Mouse (Mus musculus) neural tube, embryonic 15.5 days (tissue): ENCODE measurements around the gene 4930469K13Rik. TPM values are rescaled to one million over a fixed set of nuclear protein-coding genes. Genes with fewer than 3 reads are reported as not detected.
"Not testable (repeated sequence)": the region's sequence is repeated elsewhere in the genome, so short reads cannot be mapped to it uniquely, and the experiment has no call there.

ENCODE experiments used
- ATAC-seq: fragments of 200-750 bp; cut with Nextera tagmentation; 2 replicates; pipeline ENCODE4 v1.8.0; 2017; ENCODE audit warnings: mild to moderate bottlenecking, moderate TSS enrichment, moderate library complexity; ENCODE audit not compliant: low FRiP score
- H3K27ac ChIP-seq: fragments of 300-500 bp; sonication (generic); replicated peaks from 2 replicates; pipeline ENCODE4 v1.5.1; 2015; ENCODE audit warnings: mild to moderate bottlenecking, inconsistent platforms
- H3K27me3 ChIP-seq: fragments of 300-500 bp; sonication (generic); replicated peaks from 2 replicates; pipeline ENCODE4 v1.6.1; 2015; ENCODE audit warnings: inconsistent platforms
- H3K36me3 ChIP-seq: fragments of 300-500 bp; sonication (generic); 2 replicates; pipeline ENCODE4 v1.6.1; 2015; ENCODE audit warnings: inconsistent platforms
- H3K4me1 ChIP-seq: fragments of 300-500 bp; sonication (generic); 2 replicates; pipeline ENCODE4 v1.6.1; 2015; ENCODE audit warnings: inconsistent platforms
- H3K4me2 ChIP-seq: fragments of 300-500 bp; sonication (generic); 2 replicates; pipeline ENCODE4 v1.6.1; 2015; ENCODE audit warnings: inconsistent platforms, mild to moderate bottlenecking, moderate library complexity
- H3K4me3 ChIP-seq: fragments of 300-500 bp; sonication (generic); replicated peaks from 2 replicates; pipeline ENCODE4 v1.5.1; 2015; ENCODE audit warnings: mild to moderate bottlenecking, inconsistent platforms
- H3K9ac ChIP-seq: fragments of 300-500 bp; sonication (generic); replicated peaks from 2 replicates; pipeline ENCODE4 v1.6.1; 2015; ENCODE audit warnings: mild to moderate bottlenecking, inconsistent platforms
- H3K9me3 ChIP-seq: fragments of 300-500 bp; sonication (generic); replicated peaks from 2 replicates; pipeline ENCODE4 v1.6.1; 2016; ENCODE audit warnings: inconsistent platforms
- WGBS: fragments of 180-500 bp; shearing (Covaris S2); methylation state at CpG from one replicate; pipeline ENCODE4 v1.1.7; 2015; ENCODE audit warnings: mixed read lengths; 5-methylcytosine and 5-hydroxymethylcytosine counted together
- polyA plus RNA-seq: library from polyadenylated mRNA; unstranded; fragments of >200 nt; fragmentation: Nextera tagmentation; extraction: Ambion mirVana; gene quantifications from 2 replicates; pipeline ENCODE4 v1.2.1, GENCODE M21; 2015

Gene 4930469K13Rik
- polyA plus RNA-seq, result 22.9 and 24.1 TPM in 2 replicates

GRCm38 (mm10) chr11:34098422-34098821, at the start of gene 4930469K13Rik:
Gene 4930469K13Rik (minus strand): TSS chr11:34098554.
- Histone ChIP-seq H3K9ac (no peak within 1 kb of the TSS), H3K27ac (no peak within 1 kb of the TSS), H3K4me3 (no peak within 1 kb of the TSS), H3K9me3 (no peaks in the 10 kb centered on the region), H3K27me3 (no peaks in the 10 kb centered on the region), H3K4me2 (no peak within 1 kb of the TSS), H3K4me1 (peaks cover 9% of the 10 kb centered on the region), H3K36me3 (no peaks in the 10 kb centered on the region)
- no peak for ATAC-seq
- 86% methylated on average over 10 of the region's 10 CpGs for WGBS

- H3K4me1 ChIP-seq, result no peaks in the 10 kb centered on the region
- no peak overlapping the region for H3K27ac ChIP-seq
- WGBS, result 81% methylated on average over 5 of the region's 5 CpGs
- ATAC-seq, result no peak
- H3K27me3 ChIP-seq, result 0 out of 2 replicates have a peak, but pooled peaks cover 6% of the 10 kb centered on the region
- H3K9ac ChIP-seq, result no peak overlapping the region
- H3K36me3 ChIP-seq, result no peaks in the 10 kb centered on the region
- no peak overlapping the region for H3K4me2 ChIP-seq
- H3K9me3 ChIP-seq, result no peaks in the 10 kb centered on the region
- no peak overlapping the region for H3K4me3 ChIP-seq
Measured at GRCm38 (mm10) chr11:34146934-34147333, 48.6 kb upstream of the 4930469K13Rik start.

GRCm38 (mm10) chr11:34144421-34144820, 46.1 kb upstream of the 4930469K13Rik start:
- no peaks in the 10 kb centered on the region for H3K4me1 ChIP-seq
- WGBS, result 59% methylated on average over 4 of the region's 4 CpGs

GRCm38 (mm10) chr11:34143984-34144383, 45.6 kb upstream of the 4930469K13Rik start:
- Histone ChIP-seq H3K4me3 (no peak overlapping the region), H3K9me3 (no peaks in the 10 kb centered on the region), H3K9ac (no peak overlapping the region), H3K4me1 (no peaks in the 10 kb centered on the region), H3K36me3 (no peaks in the 10 kb centered on the region), H3K27me3 (0 out of 2 replicates have a peak, but pooled peaks cover 6% of the 10 kb centered on the region), H3K27ac (no peak overlapping the region), H3K4me2 (no peak overlapping the region)
- 83% methylated on average over 5 of the region's 5 CpGs for WGBS
- no peak for ATAC-seq

More at GRCm38 (mm10) chr11:34144421-34144820, 46.1 kb upstream of the 4930469K13Rik start:
- Histone ChIP-seq H3K4me3 (no peak overlapping the region), H3K9ac (no peak overlapping the region), H3K27ac (no peak overlapping the region), H3K36me3 (no peaks in the 10 kb centered on the region), H3K9me3 (no peaks in the 10 kb centered on the region), H3K4me2 (no peak overlapping the region), H3K27me3 (0 out of 2 replicates have a peak, but pooled peaks cover 6% of the 10 kb centered on the region)
- no peak for ATAC-seq

GRCm38 (mm10) chr11:34139296-34139695, 40.9 kb upstream of the 4930469K13Rik start:
- Histone ChIP-seq H3K9ac (no peak overlapping the region), H3K4me3 (no peak overlapping the region), H3K27ac (no peak overlapping the region), H3K27me3 (no peaks in the 10 kb centered on the region), H3K4me2 (no peak overlapping the region), H3K36me3 (no peaks in the 10 kb centered on the region), H3K9me3 (no peaks in the 10 kb centered on the region), H3K4me1 (no peaks in the 10 kb centered on the region)
- ATAC-seq, result no peak
- WGBS, result 62% methylated on average over 8 of the region's 8 CpGs

GRCm38 (mm10) chr11:34128412-34128811, 30.1 kb upstream of the 4930469K13Rik start:
- Histone ChIP-seq H3K27ac (no peak overlapping the region), H3K9me3 (no peaks in the 10 kb centered on the region), H3K9ac (no peak overlapping the region), H3K27me3 (no peaks in the 10 kb centered on the region), H3K4me3 (no peak overlapping the region), H3K4me1 (no peaks in the 10 kb centered on the region), H3K4me2 (no peak overlapping the region), H3K36me3 (no peaks in the 10 kb centered on the region)
- 90% methylated on average over 2 of the region's 2 CpGs for WGBS
- ATAC-seq, result no peak

- not testable (repeated sequence) for H3K27me3 ChIP-seq, H3K36me3 ChIP-seq, H3K4me3 ChIP-seq, H3K4me2 ChIP-seq, H3K27ac ChIP-seq, H3K9ac ChIP-seq, ATAC-seq, H3K4me1 ChIP-seq, H3K9me3 ChIP-seq
- WGBS, result 84% methylated on average over 3 of the region's 3 CpGs
Measured at GRCm38 (mm10) chr11:34125727-34126126, 27.4 kb upstream of the 4930469K13Rik start.

GRCm38 (mm10) chr11:34124852-34125251, 26.5 kb upstream of the 4930469K13Rik start:
- WGBS, result 65% methylated on average over 7 of the region's 7 CpGs
- Histone ChIP-seq H3K36me3 (no peaks in the 10 kb centered on the region), H3K4me3 (no peak overlapping the region), H3K4me2 (no peak overlapping the region), H3K9me3 (no peaks in the 10 kb centered on the region), H3K27ac (no peak overlapping the region), H3K4me1 (no peaks in the 10 kb centered on the region), H3K9ac (no peak overlapping the region), H3K27me3 (no peaks in the 10 kb centered on the region)
- ATAC-seq, result no peak

GRCm38 (mm10) chr11:34123147-34123546, 24.8 kb upstream of the 4930469K13Rik start:
- WGBS, result 15% methylated on average over 2 of the region's 2 CpGs

GRCm38 (mm10) chr11:34118319-34118718, 20.0 kb upstream of the 4930469K13Rik start:
- 91% methylated on average over 3 of the region's 3 CpGs for WGBS
- Histone ChIP-seq H3K9me3 (no peaks in the 10 kb centered on the region), H3K4me1 (peaks cover 6% of the 10 kb centered on the region), H3K36me3 (no peaks in the 10 kb centered on the region), H3K4me2 (no peak overlapping the region), H3K27ac (no peak overlapping the region), H3K27me3 (no peaks in the 10 kb centered on the region), H3K9ac (no peak overlapping the region), H3K4me3 (no peak overlapping the region)
- no peak for ATAC-seq

More at GRCm38 (mm10) chr11:34123147-34123546, 24.8 kb upstream of the 4930469K13Rik start:
- ATAC-seq, result no peak
- Histone ChIP-seq H3K4me1 (no peaks in the 10 kb centered on the region), H3K4me3 (no peak overlapping the region), H3K9ac (no peak overlapping the region), H3K9me3 (no peaks in the 10 kb centered on the region), H3K27me3 (no peaks in the 10 kb centered on the region), H3K4me2 (no peak overlapping the region), H3K27ac (no peak overlapping the region), H3K36me3 (no peaks in the 10 kb centered on the region)

- Histone ChIP-seq H3K27ac (no peak overlapping the region), H3K4me2 (no peak overlapping the region), H3K4me3 (no peak overlapping the region), H3K4me1 (peaks cover 13% of the 10 kb centered on the region), H3K27me3 (no peaks in the 10 kb centered on the region), H3K36me3 (no peaks in the 10 kb centered on the region), H3K9ac (no peak overlapping the region), H3K9me3 (no peaks in the 10 kb centered on the region)
- WGBS, result 91% methylated on average over 3 of the region's 3 CpGs
- ATAC-seq, result no peak
Measured at GRCm38 (mm10) chr11:34117581-34117980, 19.2 kb upstream of the 4930469K13Rik start.

- H3K4me2 ChIP-seq, result no peak overlapping the region
- ATAC-seq, result no peak
- peaks cover 19% of the 10 kb centered on the region for H3K4me1 ChIP-seq
- H3K27ac ChIP-seq, result no peak overlapping the region
- no peaks in the 10 kb centered on the region for H3K9me3 ChIP-seq
- no peaks in the 10 kb centered on the region for H3K36me3 ChIP-seq
- H3K27me3 ChIP-seq, result no peaks in the 10 kb centered on the region
- WGBS, result 76% methylated on average over 2 of the region's 2 CpGs
- H3K9ac ChIP-seq, result no peak overlapping the region
- H3K4me3 ChIP-seq, result no peak overlapping the region
Measured at GRCm38 (mm10) chr11:34116572-34117135, 18.3 kb upstream of the 4930469K13Rik start.
